ENCODE assay signal across 8 mouse cellular contexts in genomic region chr1:172340729-172341321, GRCm38 (mm10). TPM values are rescaled to one million over a fixed set of nuclear protein-coding genes. Genes with fewer than 3 reads are reported as not detected.
DNase-seq lines count a peak whose midpoint lies in the region; ATAC-seq lines count a peak whose summit lies in the region.

Kcnj10 (plus strand) TSS chr1:172341210.

- peak within 1 kb of the TSS; percentile 63 for H3K4me2 ChIP-seq in embryonic facial prominence, embryonic 15.5 days (replicated peaks)
- peak within 1 kb of the TSS; percentile 82 for H3K4me2 ChIP-seq in heart, embryonic 13.5 days
- H3K4me2 ChIP-seq in kidney, embryonic 16.5 days (replicated peaks; ENCODE audit: low read depth, low read length), result peak within 1 kb of the TSS; percentile 74
- H3K4me2 ChIP-seq in liver, embryonic 11.5 days, result peak within 1 kb of the TSS; percentile 76
- H3K4me2 ChIP-seq in stomach, embryonic 15.5 days, result peak within 1 kb of the TSS; percentile 82

- H3K9me3 ChIP-seq in embryonic facial prominence, embryonic 15.5 days (replicated peaks), result no peaks in the 10 kb centered on the region
- H3K9me3 ChIP-seq in heart, embryonic 13.5 days, result no peaks in the 10 kb centered on the region
- H3K9me3 ChIP-seq in kidney, embryonic 16.5 days (ENCODE audit: low read length), result no peaks in the 10 kb centered on the region
- H3K9me3 ChIP-seq in liver, embryonic 11.5 days (ENCODE audit: control insufficient read depth, low read length), result no peaks in the 10 kb centered on the region
- H3K9me3 ChIP-seq in stomach, embryonic 15.5 days, result no peaks in the 10 kb centered on the region

- H3K27ac ChIP-seq in embryonic facial prominence, embryonic 15.5 days (replicated peaks), result no peak within 1 kb of the TSS
- H3K27ac ChIP-seq in heart, embryonic 13.5 days (replicated peaks), result no peak within 1 kb of the TSS
- no peak within 1 kb of the TSS for H3K27ac ChIP-seq in kidney, embryonic 16.5 days (ENCODE audit: low read length)
- no peak within 1 kb of the TSS for H3K27ac ChIP-seq in liver, embryonic 11.5 days (ENCODE audit: low read depth, low read length)
- H3K27ac ChIP-seq in stomach, embryonic 15.5 days, result no peak within 1 kb of the TSS

- peak within 1 kb of the TSS; percentile 41 for H3K4me3 ChIP-seq in embryonic facial prominence, embryonic 15.5 days (replicated peaks)
- H3K4me3 ChIP-seq in heart, embryonic 13.5 days, result peak within 1 kb of the TSS; percentile 54
- peak within 1 kb of the TSS; percentile 53 for H3K4me3 ChIP-seq in kidney, embryonic 16.5 days (ENCODE audit: low read length)
- peak within 1 kb of the TSS; percentile 48 for H3K4me3 ChIP-seq in liver, embryonic 11.5 days (ENCODE audit: low read depth, low read length)
- H3K4me3 ChIP-seq in stomach, embryonic 15.5 days (replicated peaks), result peak within 1 kb of the TSS; percentile 43

- peaks cover 10% of the 10 kb centered on the region for H3K4me1 ChIP-seq in embryonic facial prominence, embryonic 15.5 days
- H3K4me1 ChIP-seq in heart, embryonic 13.5 days, result peaks cover 11% of the 10 kb centered on the region
- peaks cover 9% of the 10 kb centered on the region for H3K4me1 ChIP-seq in kidney, embryonic 16.5 days (ENCODE audit: insufficient read depth, low read length)
- H3K4me1 ChIP-seq in liver, embryonic 11.5 days (replicated peaks; ENCODE audit: control insufficient read depth, insufficient read depth, low read length), result peaks cover 6% of the 10 kb centered on the region; the same call in 1 of the 2 replicates
- peaks cover 16% of the 10 kb centered on the region for H3K4me1 ChIP-seq in stomach, embryonic 15.5 days

- H3K9ac ChIP-seq in embryonic facial prominence, embryonic 15.5 days, result no peak within 1 kb of the TSS
- H3K9ac ChIP-seq in heart, embryonic 13.5 days, result peak within 1 kb of the TSS; percentile 73
- peak within 1 kb of the TSS; percentile 46 for H3K9ac ChIP-seq in kidney, embryonic 16.5 days (replicated peaks; ENCODE audit: low read length)
- no peak within 1 kb of the TSS for H3K9ac ChIP-seq in liver, embryonic 11.5 days (ENCODE audit: low read depth, low read length)
- no peak within 1 kb of the TSS for H3K9ac ChIP-seq in stomach, embryonic 15.5 days

- H3K36me3 ChIP-seq in embryonic facial prominence, embryonic 15.5 days, result no peaks in the 10 kb centered on the region
- H3K36me3 ChIP-seq in heart, embryonic 13.5 days, result no peaks in the 10 kb centered on the region
- no peaks in the 10 kb centered on the region for H3K36me3 ChIP-seq in kidney, embryonic 16.5 days (ENCODE audit: insufficient read depth, low read length)
- no peaks in the 10 kb centered on the region for H3K36me3 ChIP-seq in liver, embryonic 11.5 days (ENCODE audit: control insufficient read depth, insufficient read depth, low read length)
- no peaks in the 10 kb centered on the region for H3K36me3 ChIP-seq in stomach, embryonic 15.5 days

- WGBS in embryonic facial prominence, embryonic 15.5 days, result 2% methylated on average over 34 of the region's 38 CpGs
- 1% methylated on average over 37 of the region's 38 CpGs for WGBS in heart, embryonic 13.5 days
- 3% methylated on average over 36 of the region's 38 CpGs for WGBS in kidney, embryonic 16.5 days
- 3% methylated on average over 38 of the region's 38 CpGs for WGBS in liver, embryonic 11.5 days
- WGBS in stomach, embryonic 15.5 days, result 2% methylated on average over 38 of the region's 38 CpGs

- peaks cover 44% of the 10 kb centered on the region for H3K27me3 ChIP-seq in embryonic facial prominence, embryonic 15.5 days
- H3K27me3 ChIP-seq in heart, embryonic 13.5 days (replicated peaks), result peaks cover 88% of the 10 kb centered on the region
- peaks cover 41% of the 10 kb centered on the region for H3K27me3 ChIP-seq in kidney, embryonic 16.5 days (ENCODE audit: insufficient read depth, low read length)
- H3K27me3 ChIP-seq in liver, embryonic 11.5 days (replicated peaks; ENCODE audit: control insufficient read depth, insufficient read depth, low read length), result peaks cover 57% of the 10 kb centered on the region
- peaks cover 40% of the 10 kb centered on the region for H3K27me3 ChIP-seq in stomach, embryonic 15.5 days (replicated peaks)

- DNase-seq in CD8-positive naive resting alpha-beta T cell, adult 2 months (ENCODE audit: low read depth in 2 of 2, low spot score in 2 of 2), result peak; percentile 27 to 53
- peak; percentile 95 for DNase-seq in brain, adult 2 months (ENCODE audit: low read depth, low spot score)
- peak; percentile 67 for DNase-seq in liver, embryonic 11.5 days (ENCODE audit: low spot score)

- ATAC-seq in embryonic facial prominence, embryonic 15.5 days (ENCODE audit: insufficient number of reproducible peaks, low FRiP score, low TSS enrichment, low read depth), result peak; percentile 79
- ATAC-seq in heart, embryonic 13.5 days (ENCODE audit: extremely low read depth, insufficient number of reproducible peaks, low FRiP score, low TSS enrichment), result peak; percentile 44; the same call in 1 of the 2 replicates
- ATAC-seq in kidney, embryonic 16.5 days (ENCODE audit: low FRiP score, low TSS enrichment), result peak; percentile 94
- peak; percentile 86 for ATAC-seq in liver, embryonic 11.5 days (replicated peaks; ENCODE audit: low FRiP score)
- peak; percentile 63 for ATAC-seq in monocyte, adult 5-6 weeks (replicated peaks; ENCODE audit: insufficient number of reproducible peaks, low FRiP score, low TSS enrichment, poor library complexity, severe bottlenecking)
- peak; percentile 78 for ATAC-seq in stomach, embryonic 15.5 days (ENCODE audit: insufficient read depth, low FRiP score, low read depth)

RNA-seq across cellular contexts. Expression of gene Kcnj10, which starts in this region (rescaled TPM):
- polyA plus RNA-seq in embryonic facial prominence, embryonic 15.5 days (2015; fragmentation: Nextera tagmentation; extraction: Ambion mirVana), result 0.09 and 0.14 TPM in 2 replicates
- polyA plus RNA-seq in heart, embryonic 13.5 days (2015; fragmentation: Nextera tagmentation; extraction: Ambion mirVana), result 0.04 TPM in 1 of 2 replicates, not detected in the other
- 1.2 and 1.6 TPM in 2 replicates for polyA plus RNA-seq in kidney, embryonic 16.5 days (2015; fragmentation: Nextera tagmentation; extraction: Ambion mirVana)
- polyA plus RNA-seq in liver, embryonic 11.5 days (2014; fragmentation: Nextera tagmentation; extraction: Ambion mirVana), result 0.10 TPM in 1 of 2 replicates, not detected in the other
- total RNA-seq in monocyte, adult 5-6 weeks (2017), result not detected in 3 replicates
- 0.10 and 0.17 TPM in 2 replicates for polyA plus RNA-seq in stomach, embryonic 15.5 days (2015; fragmentation: Nextera tagmentation; extraction: Ambion mirVana)

Comparison
In these comparisons a context has a peak if more than half of its experiments do, and no peak if none do; other contexts are left out.
1. Peak in ATAC-seq, H3K4me3 ChIP-seq and H3K4me2 ChIP-seq in embryonic facial prominence, embryonic 15.5 days; RNA of the gene not detected or under 1 TPM.
2. Peak in ATAC-seq, H3K4me3 ChIP-seq, H3K9ac ChIP-seq and H3K4me2 ChIP-seq in heart, embryonic 13.5 days; RNA of the gene not detected or under 1 TPM.
3. Peak in DNase-seq, ATAC-seq, H3K4me3 ChIP-seq and H3K4me2 ChIP-seq in liver, embryonic 11.5 days; RNA of the gene not detected or under 1 TPM.
4. Peak in ATAC-seq in monocyte, adult 5-6 weeks; RNA of the gene not detected or under 1 TPM.
5. Peak in ATAC-seq, H3K4me3 ChIP-seq and H3K4me2 ChIP-seq in stomach, embryonic 15.5 days; RNA of the gene not detected or under 1 TPM.
6. DNase-seq: peak in every context shown above with its lines; median percentile 95 in brain, adult 2 months; 67 in liver, embryonic 11.5 days; 40 in CD8-positive naive resting alpha-beta T cell, adult 2 months.
7. ATAC-seq: peak in every context shown above with its lines; median percentile 94 in kidney, embryonic 16.5 days; 86 in liver, embryonic 11.5 days; 79 in embryonic facial prominence, embryonic 15.5 days; 78 in stomach, embryonic 15.5 days; 63 in monocyte, adult 5-6 weeks; 44 in heart, embryonic 13.5 days.